In genomic region chr11:106065923-106066571, GRCm38 (mm10) we compare ENCODE assay signal across 8 mouse cellular contexts. TPM values are rescaled to one million over a fixed set of nuclear protein-coding genes. Genes with fewer than 3 reads are reported as not detected.
A peak's percentile ranks its signal among the peaks of the same experiment; 100 is the strongest.
DNase-seq lines count a peak whose midpoint lies in the region; ATAC-seq lines count a peak whose summit lies in the region.

Taco1 (plus strand) TSS chr11:106066061.

- peaks cover 2 to 8% of the 10 kb centered on the region in 2 experiments; a peak in 2 of 4 replicates for H3K4me1 ChIP-seq in heart, embryonic 14.5 days (ENCODE audit: control insufficient read depth in 2 of 2, insufficient read depth in 2 of 2, low read length in 2 of 2)
- peaks cover 24% of the 10 kb centered on the region for H3K4me1 ChIP-seq in liver, embryonic 13.5 days (replicated peaks)
- peaks cover 13% of the 10 kb centered on the region for H3K4me1 ChIP-seq in stomach, embryonic 16.5 days (ENCODE audit: control insufficient read depth, insufficient read depth, low read length)

- H3K4me2 ChIP-seq in heart, embryonic 14.5 days (ENCODE audit: low read length) = peak within 1 kb of the TSS; percentile 90
- H3K4me2 ChIP-seq in liver, embryonic 13.5 days = peak within 1 kb of the TSS; percentile 81
- H3K4me2 ChIP-seq in stomach, embryonic 16.5 days (ENCODE audit: low read depth, low read length) = peak within 1 kb of the TSS; percentile 85

- H3K9ac ChIP-seq in heart, embryonic 14.5 days (ENCODE audit: low read length) = peak within 1 kb of the TSS; percentile 87
- peak within 1 kb of the TSS; percentile 88 for H3K9ac ChIP-seq in liver, embryonic 13.5 days
- H3K9ac ChIP-seq in stomach, embryonic 16.5 days (ENCODE audit: low read length) = peak within 1 kb of the TSS; percentile 95

- peak; percentile 95 for ATAC-seq in CD4-positive, CD25-positive, alpha-beta regulatory T cell, adult 4 months
- peak; percentile 95 for ATAC-seq in heart, embryonic 14.5 days (ENCODE audit: insufficient number of reproducible peaks, insufficient read depth, low FRiP score, low read depth)
- ATAC-seq in liver, embryonic 13.5 days (ENCODE audit: low read depth) = peak; percentile 98
- ATAC-seq in stomach, embryonic 16.5 days (ENCODE audit: insufficient read depth, low FRiP score) = peak; percentile 98

- H3K27ac ChIP-seq in heart, embryonic 14.5 days (replicated peaks in 1 of 2; ENCODE audit: control insufficient read depth in 1 of 2, insufficient read depth in 1 of 2, low read depth in 2 of 2, low read length in 2 of 2) = peak within 1 kb of the TSS; percentile 88 to 95
- H3K27ac ChIP-seq in liver, embryonic 13.5 days = peak within 1 kb of the TSS; percentile 89
- H3K27ac ChIP-seq in stomach, embryonic 16.5 days (ENCODE audit: low read length) = peak within 1 kb of the TSS; percentile 96

- peak; percentile 81 for DNase-seq in c-Kit-negative CD71-positive TER-119-positive erythroid progenitor cells, embryonic 14.5 days (ENCODE audit: low read depth, low spot score)
- DNase-seq in fibroblast of lung, adult 2 months (ENCODE audit: low read depth) = peak; percentile 90
- peak; percentile 97 for DNase-seq in kidney, postnatal 14 days
- peak; percentile 88 for DNase-seq in liver, embryonic 13.5 days
- DNase-seq in neural tube, embryonic 10.5 days (ENCODE audit: extremely low spot score, low spot score) = peak; percentile 91

- WGBS in heart, embryonic 14.5 days = under 1% methylated on average over 49 of the region's 49 CpGs
- WGBS in liver, embryonic 13.5 days (ENCODE audit: insufficient replicate concordance) = under 1% methylated on average over 49 of the region's 49 CpGs
- under 1% methylated on average over 49 of the region's 49 CpGs for whole genome bisulfite sequencing in stomach, embryonic 16.5 days

- peaks cover 10% of the 10 kb centered on the region for H3K36me3 ChIP-seq in heart, embryonic 14.5 days (ENCODE audit: control insufficient read depth, insufficient read depth, low read length)
- 0 out of 2 replicates have a peak, but pooled peaks cover 2% of the 10 kb centered on the region for H3K36me3 ChIP-seq in liver, embryonic 13.5 days
- no peaks in the 10 kb centered on the region for H3K36me3 ChIP-seq in stomach, embryonic 16.5 days (ENCODE audit: control insufficient read depth, insufficient read depth, low read length)

- peak within 1 kb of the TSS; percentile 75 to 79 for H3K4me3 ChIP-seq in heart, embryonic 14.5 days (ENCODE audit: control insufficient read depth in 1 of 2, insufficient read depth in 1 of 2, low read depth in 1 of 2, low read length in 2 of 2)
- peak within 1 kb of the TSS; percentile 82 for H3K4me3 ChIP-seq in liver, embryonic 13.5 days (replicated peaks)
- H3K4me3 ChIP-seq in stomach, embryonic 16.5 days (replicated peaks; ENCODE audit: low read length) = peak within 1 kb of the TSS; percentile 93

- no peaks in the 10 kb centered on the region for H3K9me3 ChIP-seq in heart, embryonic 14.5 days (ENCODE audit: control insufficient read depth, low read length)
- no peaks in the 10 kb centered on the region for H3K9me3 ChIP-seq in liver, embryonic 13.5 days (replicated peaks)
- no peaks in the 10 kb centered on the region for H3K9me3 ChIP-seq in stomach, embryonic 16.5 days (replicated peaks; ENCODE audit: control insufficient read depth, low read length)

- no peaks in the 10 kb centered on the region for H3K27me3 ChIP-seq in heart, embryonic 14.5 days (ENCODE audit: control insufficient read depth, insufficient read depth, low read length)
- no peaks in the 10 kb centered on the region for H3K27me3 ChIP-seq in liver, embryonic 13.5 days
- H3K27me3 ChIP-seq in stomach, embryonic 16.5 days (ENCODE audit: control insufficient read depth, insufficient read depth, low read length) = no peaks in the 10 kb centered on the region

RNA-seq across cellular contexts. Expression of gene Taco1, which starts in this region (rescaled TPM):
- polyA plus RNA-seq in CD4-positive, CD25-positive, alpha-beta regulatory T cell, adult 4 months (2017; shearing (Covaris generic)) = 10 to 100 TPM in 1 of 2 experiments, 1 to 10 TPM in 1; 7.4 to 18.0 TPM
- polyA plus RNA-seq in heart, embryonic 14.5 days (2014; fragmentation: Nextera tagmentation; extraction: Ambion mirVana) = 9.7 and 10.8 TPM in 2 replicates
- polyA plus RNA-seq in liver, embryonic 13.5 days (2015; fragmentation: Nextera tagmentation; extraction: Ambion mirVana) = 8.1 and 8.3 TPM in 2 replicates
- 10.5 and 12.2 TPM in 2 replicates for polyA plus RNA-seq in stomach, embryonic 16.5 days (2015; fragmentation: Nextera tagmentation; extraction: Ambion mirVana)

Comparison
In these comparisons a context has a peak if more than half of its experiments do, and no peak if none do; other contexts are left out.
1. Peak in every context shown above with its lines: DNase-seq, ATAC-seq, H3K4me3 ChIP-seq and H3K27ac ChIP-seq.